14 mouse cellular contexts compared by ENCODE assay signal in genomic region chr17:45853931-45854653, GRCm38 (mm10).
"Had no signal": no experiment of that assay in that cellular context is flagged by ENCODE, and none has a peak within 500 bp of the region (broad histone marks: within the 10 kb centered on the region; RNA-seq: fewer than 3 reads in every experiment).

No protein-coding gene starts in this region.

- H3K9me3 ChIP-seq: limb, embryonic 13.5 days; neural tube, embryonic 13.5 days; stomach, embryonic 15.5 days had no signal

- H3K27ac ChIP-seq: kidney, postnatal 0 days; limb, embryonic 13.5 days; liver, embryonic 14.5 days; neural tube, embryonic 13.5 days; stomach, embryonic 15.5 days had no signal

- H3K4me1 ChIP-seq: stomach, embryonic 15.5 days had no signal

- H3K27me3 ChIP-seq: limb, embryonic 13.5 days; stomach, embryonic 15.5 days had no signal

- H3K36me3 ChIP-seq: limb, embryonic 13.5 days; neural tube, embryonic 13.5 days; stomach, embryonic 15.5 days had no signal

- H3K9ac ChIP-seq: limb, embryonic 13.5 days; liver, embryonic 14.5 days; neural tube, embryonic 13.5 days; stomach, embryonic 15.5 days had no signal

- H3K4me2 ChIP-seq: limb, embryonic 13.5 days; neural tube, embryonic 13.5 days; stomach, embryonic 15.5 days had no signal

- H3K4me3 ChIP-seq: limb, embryonic 13.5 days; neural tube, embryonic 13.5 days; stomach, embryonic 15.5 days had no signal

- DNase-seq: kidney, adult 9 months; kidney, postnatal 36 days; layer of hippocampus, adult 9-11 months; layer of hippocampus, postnatal 36 days; lung, adult 18-20 months; retina, postnatal 1 day; right cerebral cortex, postnatal 14 days; thymus, adult 2 months; thymus, postnatal 25 days had no signal
